Mouse (Mus musculus): Measurements from ENCODE around the gene 4930516K23Rik. TPM values are rescaled to one million over a fixed set of nuclear protein-coding genes. Genes with fewer than 3 reads are reported as not detected.

Gene 4930516K23Rik
- polyA plus RNA-seq (2016; fragmentation: Nextera tagmentation; extraction: Ambion mirVana) = not detected in 2 replicates

- Histone ChIP-seq H3K27me3 (no peaks in the 10 kb centered on the region), H3K36me3 (no peaks in the 10 kb centered on the region), H3K9ac (no peak within 1 kb of the TSS), H3K4me3 (no peak within 1 kb of the TSS), H3K4me1 (no peaks in the 10 kb centered on the region), H3K4me2 (replicated peaks) (no peak within 1 kb of the TSS), H3K27ac (no peak within 1 kb of the TSS), H3K9me3 (replicated peaks) (no peaks in the 10 kb centered on the region)
- no peak for ATAC-seq (ENCODE audit: low FRiP score)
- WGBS = 55% methylated on average over 2 of the region's 2 CpGs
Measured at GRCm38 (mm10) chr7:104061345-104061744, at the start of gene 4930516K23Rik. TSS of gene 4930516K23Rik (minus strand) at chr7:104061445.

GRCm38 (mm10) chr7:104104757-104104972 is 43.4 kb upstream of the 4930516K23Rik start, which contains the start of gene Olfr646:
TSS of gene Olfr646 (plus strand) at chr7:104104873.
- H3K36me3 ChIP-seq = no peaks in the 10 kb centered on the region
- H3K4me3 ChIP-seq = no peak within 1 kb of the TSS
- no peak within 1 kb of the TSS for H3K27ac ChIP-seq
- no peaks in the 10 kb centered on the region for H3K4me1 ChIP-seq
- ATAC-seq (ENCODE audit: low FRiP score) = no peak
- H3K27me3 ChIP-seq = no peaks in the 10 kb centered on the region
- no peak within 1 kb of the TSS for H3K4me2 ChIP-seq (replicated peaks)
- H3K9ac ChIP-seq = no peak within 1 kb of the TSS
- no peaks in the 10 kb centered on the region for H3K9me3 ChIP-seq (replicated peaks)

- no peak overlapping the region for H3K27ac ChIP-seq
- ATAC-seq (ENCODE audit: low FRiP score) = no peak
- H3K9me3 ChIP-seq (replicated peaks) = no peaks in the 10 kb centered on the region
- no peaks in the 10 kb centered on the region for H3K36me3 ChIP-seq
- H3K27me3 ChIP-seq = no peaks in the 10 kb centered on the region
- no peak overlapping the region for H3K9ac ChIP-seq
- 60% methylated on average over 4 of the region's 4 CpGs for WGBS
- no peaks in the 10 kb centered on the region for H3K4me1 ChIP-seq
- no peak overlapping the region for H3K4me2 ChIP-seq (replicated peaks)
- no peak overlapping the region for H3K4me3 ChIP-seq
Measured at GRCm38 (mm10) chr7:104103913-104104756, 42.9 kb upstream of the 4930516K23Rik start.

- Histone ChIP-seq H3K36me3 (no peaks in the 10 kb centered on the region), H3K27me3 (no peaks in the 10 kb centered on the region), H3K27ac (no peak within 1 kb of the TSS), H3K4me2 (replicated peaks) (no peak within 1 kb of the TSS), H3K4me1 (no peaks in the 10 kb centered on the region), H3K4me3 (no peak within 1 kb of the TSS), H3K9me3 (replicated peaks) (no peaks in the 10 kb centered on the region), H3K9ac (no peak within 1 kb of the TSS)
- no peak for ATAC-seq (ENCODE audit: low FRiP score)
- WGBS = 94% methylated on average over 1 of the region's 1 CpGs
Measured at GRCm38 (mm10) chr7:104085365-104085764, 24.1 kb upstream of the 4930516K23Rik start, which contains the start of gene Olfr645. TSS of gene Olfr645 (minus strand) at chr7:104085465.

- no peak within 1 kb of the TSS for H3K9ac ChIP-seq
- no peak within 1 kb of the TSS for H3K27ac ChIP-seq
- no peaks in the 10 kb centered on the region for H3K9me3 ChIP-seq (replicated peaks)
- no peak within 1 kb of the TSS for H3K4me2 ChIP-seq (replicated peaks)
- no peaks in the 10 kb centered on the region for H3K27me3 ChIP-seq
- no peaks in the 10 kb centered on the region for H3K36me3 ChIP-seq
- no peak within 1 kb of the TSS for H3K4me3 ChIP-seq
- WGBS = 63% methylated on average over 2 of the region's 2 CpGs
- ATAC-seq (ENCODE audit: low FRiP score) = no peak
- no peaks in the 10 kb centered on the region for H3K4me1 ChIP-seq
Measured at GRCm38 (mm10) chr7:104071769-104072168, 10.5 kb upstream of the 4930516K23Rik start, which contains the start of gene Olfr644. TSS of gene Olfr644 (minus strand) at chr7:104071869.

GRCm38 (mm10) chr7:104059215-104059614 is 2.0 kb downstream of the 4930516K23Rik start:
- Histone ChIP-seq H3K9me3 (replicated peaks) (no peaks in the 10 kb centered on the region), H3K4me3 (no peak overlapping the region), H3K4me1 (no peaks in the 10 kb centered on the region), H3K9ac (no peak overlapping the region), H3K4me2 (replicated peaks) (no peak overlapping the region), H3K27ac (no peak overlapping the region), H3K36me3 (no peaks in the 10 kb centered on the region), H3K27me3 (no peaks in the 10 kb centered on the region)
- ATAC-seq (ENCODE audit: low FRiP score) = no peak
- 92% methylated on average over 1 of the region's 1 CpGs for WGBS

DNA sequence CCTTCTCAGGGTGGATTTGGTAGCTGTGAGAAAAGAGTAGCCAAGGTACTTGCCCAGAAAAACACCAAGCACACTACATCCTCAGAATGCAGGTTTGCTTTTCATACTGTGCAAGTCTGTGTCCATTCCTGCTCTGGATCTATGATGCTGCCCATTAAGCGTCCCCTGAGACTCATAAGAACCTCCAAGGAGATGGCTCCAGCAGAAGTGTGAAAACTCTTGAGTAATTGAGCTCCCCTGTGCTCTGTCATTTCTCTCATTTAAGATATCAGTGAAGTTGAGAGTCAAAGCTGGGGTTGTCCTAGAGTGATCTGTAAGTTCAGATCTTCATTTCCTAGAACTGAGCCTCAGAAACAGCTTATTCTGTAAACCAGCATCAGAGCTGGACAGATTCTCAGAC is 8.7 kb downstream of the 4930516K23Rik start, which contains the start of gene Olfr642:
Gene Olfr642, minus strand, starts transcription at position 101 of the 400 bp plus-strand sequence.
- Histone ChIP-seq H3K4me3 (no peak within 1 kb of the TSS), H3K4me1 (no peaks in the 10 kb centered on the region), H3K9me3 (replicated peaks) (no peaks in the 10 kb centered on the region), H3K4me2 (replicated peaks) (no peak within 1 kb of the TSS), H3K27ac (no peak within 1 kb of the TSS), H3K27me3 (no peaks in the 10 kb centered on the region), H3K9ac (no peak within 1 kb of the TSS), H3K36me3 (no peaks in the 10 kb centered on the region)
- 71% methylated on average over 1 of the region's 1 CpGs for WGBS
- no peak for ATAC-seq (ENCODE audit: low FRiP score)

GRCm38 (mm10) chr7:104050745-104051144 is 10.5 kb downstream of the 4930516K23Rik start:
- H3K4me2 ChIP-seq (replicated peaks) = no peak overlapping the region
- no peaks in the 10 kb centered on the region for H3K9me3 ChIP-seq (replicated peaks)
- H3K4me3 ChIP-seq = no peak overlapping the region
- no peak for ATAC-seq (ENCODE audit: low FRiP score)
- 93% methylated on average over 4 of the region's 4 CpGs for WGBS
- no peak overlapping the region for H3K27ac ChIP-seq
- H3K27me3 ChIP-seq = no peaks in the 10 kb centered on the region
- no peak overlapping the region for H3K9ac ChIP-seq
- no peaks in the 10 kb centered on the region for H3K36me3 ChIP-seq
- H3K4me1 ChIP-seq = no peaks in the 10 kb centered on the region

DNA sequence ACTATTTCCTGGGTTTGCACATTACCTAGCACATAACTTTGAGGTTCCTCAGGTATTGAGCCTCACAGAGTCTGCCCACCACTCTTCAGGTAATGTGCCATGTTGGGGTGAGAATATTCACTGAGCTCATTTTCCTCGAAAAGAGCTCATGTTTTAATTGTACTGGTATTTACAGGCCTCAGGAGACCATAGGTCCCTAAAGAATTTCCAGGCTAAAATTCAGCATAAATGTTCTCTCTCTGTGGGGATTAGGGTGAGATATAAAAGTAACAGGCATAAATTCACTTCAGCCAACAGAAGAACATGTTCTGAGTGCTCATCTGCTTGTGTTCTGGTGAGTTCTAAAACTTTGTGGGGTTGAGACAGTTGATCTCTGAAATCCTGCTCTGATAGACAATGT is 26.1 kb downstream of the 4930516K23Rik start, which contains the start of gene Olfr641:
Gene Olfr641, plus strand, starts transcription at position 301 of the 400 bp plus-strand sequence.
- 0 out of 2 replicates have a peak, but pooled peaks cover 5% of the 10 kb centered on the region for H3K9me3 ChIP-seq (replicated peaks)
- ATAC-seq (ENCODE audit: low FRiP score) = no peak
- no peak within 1 kb of the TSS for H3K4me3 ChIP-seq
- no peaks in the 10 kb centered on the region for H3K4me1 ChIP-seq
- no peak within 1 kb of the TSS for H3K9ac ChIP-seq
- no peaks in the 10 kb centered on the region for H3K36me3 ChIP-seq
- no peak within 1 kb of the TSS for H3K4me2 ChIP-seq (replicated peaks)
- H3K27me3 ChIP-seq = no peaks in the 10 kb centered on the region
- H3K27ac ChIP-seq = no peak within 1 kb of the TSS
- 65% methylated on average over 1 of the region's 1 CpGs for WGBS

DNA sequence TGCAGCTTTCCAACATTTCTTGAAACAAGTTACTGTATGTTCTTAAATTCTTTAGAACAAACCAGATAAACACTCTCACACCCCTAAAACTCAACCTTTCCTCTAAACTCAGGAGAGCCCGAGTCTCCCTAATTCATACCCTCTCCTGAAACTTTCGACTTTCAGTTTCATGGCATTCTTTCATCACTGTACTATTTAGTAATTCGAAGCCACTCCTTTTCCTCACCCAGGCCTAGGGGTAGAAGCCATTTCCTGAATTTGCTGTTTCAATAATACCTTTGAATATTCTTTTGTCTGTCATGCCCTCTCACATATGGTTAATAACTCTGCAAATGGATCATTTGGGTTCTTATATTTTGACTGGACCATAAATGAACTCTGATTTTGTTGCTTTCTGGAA is 34.3 kb downstream of the 4930516K23Rik start:
- H3K4me1 ChIP-seq = no peaks in the 10 kb centered on the region
- H3K9ac ChIP-seq = no peak overlapping the region
- no peaks in the 10 kb centered on the region for H3K36me3 ChIP-seq
- H3K4me2 ChIP-seq (replicated peaks) = no peak overlapping the region
- no peaks in the 10 kb centered on the region for H3K9me3 ChIP-seq (replicated peaks)
- no peak overlapping the region for H3K4me3 ChIP-seq
- H3K27ac ChIP-seq = no peak overlapping the region
- WGBS = 83% methylated on average over 3 of the region's 3 CpGs
- H3K27me3 ChIP-seq = no peaks in the 10 kb centered on the region
- ATAC-seq (ENCODE audit: low FRiP score) = no peak

GRCm38 (mm10) chr7:104025473-104025872 is 35.8 kb downstream of the 4930516K23Rik start, which contains the start of gene Olfr640:
TSS of gene Olfr640 (minus strand) at chr7:104025573.
- H3K9ac ChIP-seq = no peak within 1 kb of the TSS
- H3K9me3 ChIP-seq (replicated peaks) = no peaks in the 10 kb centered on the region
- no peaks in the 10 kb centered on the region for H3K4me1 ChIP-seq
- no peaks in the 10 kb centered on the region for H3K36me3 ChIP-seq
- H3K27ac ChIP-seq = no peak within 1 kb of the TSS
- H3K27me3 ChIP-seq = no peaks in the 10 kb centered on the region
- no peak within 1 kb of the TSS for H3K4me2 ChIP-seq (replicated peaks)
- no peak for ATAC-seq (ENCODE audit: low FRiP score)
- no peak within 1 kb of the TSS for H3K4me3 ChIP-seq
- WGBS = 88% methylated on average over 6 of the region's 6 CpGs

GRCm38 (mm10) chr7:104021651-104022050 is 39.6 kb downstream of the 4930516K23Rik start:
- H3K4me2 ChIP-seq (replicated peaks) = no peak overlapping the region
- no peaks in the 10 kb centered on the region for H3K36me3 ChIP-seq
- no peak overlapping the region for H3K9ac ChIP-seq
- ATAC-seq (ENCODE audit: low FRiP score) = no peak
- H3K9me3 ChIP-seq (replicated peaks) = no peaks in the 10 kb centered on the region
- H3K4me1 ChIP-seq = no peaks in the 10 kb centered on the region
- H3K27ac ChIP-seq = no peak overlapping the region
- no peaks in the 10 kb centered on the region for H3K27me3 ChIP-seq
- H3K4me3 ChIP-seq = no peak overlapping the region
- WGBS = 97% methylated on average over 6 of the region's 6 CpGs

GRCm38 (mm10) chr7:104018953-104019352 is 42.3 kb downstream of the 4930516K23Rik start:
- Histone ChIP-seq H3K27me3 (no peaks in the 10 kb centered on the region), H3K4me2 (replicated peaks) (no peak overlapping the region), H3K36me3 (no peaks in the 10 kb centered on the region), H3K4me1 (no peaks in the 10 kb centered on the region), H3K9me3 (replicated peaks) (no peaks in the 10 kb centered on the region), H3K4me3 (no peak overlapping the region), H3K9ac (no peak overlapping the region), H3K27ac (no peak overlapping the region)
- WGBS = 86% methylated on average over 1 of the region's 1 CpGs
- ATAC-seq (ENCODE audit: low FRiP score) = no peak
